Mouse (Mus musculus) myocyte (in vitro differentiated cells): ENCODE results near the gene Tcaf3. TPM values are rescaled to one million over a fixed set of nuclear protein-coding genes. Genes with fewer than 3 reads are reported as not detected.

Source experiments
- H3K27me3 ChIP-seq: one replicate; pipeline ENCODE4 v1.6.1; 2011; ENCODE audit not compliant: control insufficient read depth, insufficient read depth, insufficient read length
- H3K36me3 ChIP-seq: one replicate; pipeline ENCODE4 v1.6.1; 2011; ENCODE audit not compliant: control insufficient read depth, insufficient read depth
- H3K4me2 ChIP-seq: one replicate; pipeline ENCODE4 v1.6.1; 2011; ENCODE audit warnings: low read depth, control low read depth
- H3K4me3 ChIP-seq: one replicate; pipeline ENCODE4 v1.5.1; 2011; ENCODE audit warnings: mild to moderate bottlenecking, control low read depth, moderate library complexity
- H3K79me2 ChIP-seq: one replicate; pipeline ENCODE4 v1.6.1; 2011; ENCODE audit not compliant: control insufficient read depth, insufficient read depth
- H3ac ChIP-seq: one replicate; pipeline ENCODE4 v1.6.1; 2011; ENCODE audit not compliant: control insufficient read depth, insufficient read length
- CEBPB ChIP-seq: IDR thresholded peaks from 2 replicates; pipeline ENCODE4 v1.6.1; 2011; ENCODE audit warnings: mild to moderate bottlenecking, moderate library complexity; ENCODE audit not compliant: poor library complexity, insufficient read depth, severe bottlenecking
- E2F4 ChIP-seq: IDR thresholded peaks from one replicate; pipeline ENCODE4 v1.6.1; 2011; ENCODE audit warnings: mild to moderate bottlenecking, control low read depth, moderate library complexity; ENCODE audit not compliant: insufficient read depth
- MAX ChIP-seq: IDR thresholded peaks from one replicate; pipeline ENCODE4 v1.6.1; 2011; ENCODE audit warnings: low read depth, mild to moderate bottlenecking, control low read depth
- MYOD1 ChIP-seq, 3 experiments: IDR thresholded peaks; one replicate each; pipeline ENCODE4 v1.6.1; 2011; ENCODE audit warnings: control low read depth in 2 of 3, low read depth in 2 of 3, mild to moderate bottlenecking in 2 of 3, moderate library complexity in 1 of 3; ENCODE audit not compliant: insufficient read length in 2 of 3, control insufficient read depth in 1 of 3
- MYOG ChIP-seq, 3 experiments: IDR thresholded peaks; one replicate each; pipeline ENCODE4 v1.6.1; 2011; ENCODE audit warnings: control low read depth in 2 of 3, low read depth in 2 of 3, mild to moderate bottlenecking in 2 of 3; ENCODE audit not compliant: insufficient read length in 2 of 3, control insufficient read depth in 1 of 3, insufficient read depth in 1 of 3
- POLR2A ChIP-seq: IDR thresholded peaks from one replicate; pipeline ENCODE4 v1.6.1; 2011; ENCODE audit warnings: low read depth, mild to moderate bottlenecking, control low read depth, moderate library complexity; ENCODE audit not compliant: insufficient read length
- POLR2AphosphoS2 ChIP-seq: IDR thresholded peaks from one replicate; pipeline ENCODE4 v1.6.1; 2011; ENCODE audit warnings: low read depth, control low read depth; ENCODE audit not compliant: insufficient read length
- REST ChIP-seq: IDR thresholded peaks from one replicate; pipeline ENCODE4 v1.6.1; 2011; ENCODE audit warnings: mild to moderate bottlenecking, control low read depth, moderate library complexity; ENCODE audit not compliant: insufficient read depth, insufficient read length
- SRF ChIP-seq: IDR thresholded peaks from one replicate; pipeline ENCODE4 v1.6.1; 2011; ENCODE audit warnings: low read depth; ENCODE audit not compliant: control insufficient read depth, insufficient read length
- TCF12 ChIP-seq: IDR thresholded peaks from one replicate; pipeline ENCODE4 v1.6.1; 2011; ENCODE audit warnings: mild to moderate bottlenecking, control low read depth; ENCODE audit not compliant: poor library complexity, insufficient read depth, severe bottlenecking
- TCF3 ChIP-seq: IDR thresholded peaks from one replicate; pipeline ENCODE4 v1.6.1; 2011; ENCODE audit warnings: low read depth, control low read depth; ENCODE audit not compliant: insufficient read length
- USF1 ChIP-seq: IDR thresholded peaks from one replicate; pipeline ENCODE4 v1.6.1; 2011; ENCODE audit warnings: low read depth, mild to moderate bottlenecking, control low read depth, moderate library complexity
- polyA plus RNA-seq: library from polyadenylated mRNA; unstranded; fragments of >200 nt; fragmentation: generic; extraction: Trizol; gene quantifications from one replicate; pipeline ENCODE4 v1.2.1, GENCODE M21; 2012; ENCODE audit warnings: missing spikeins

The Tcaf3 gene
- polyA plus RNA-seq, 1 experiment: not detected

DNA sequence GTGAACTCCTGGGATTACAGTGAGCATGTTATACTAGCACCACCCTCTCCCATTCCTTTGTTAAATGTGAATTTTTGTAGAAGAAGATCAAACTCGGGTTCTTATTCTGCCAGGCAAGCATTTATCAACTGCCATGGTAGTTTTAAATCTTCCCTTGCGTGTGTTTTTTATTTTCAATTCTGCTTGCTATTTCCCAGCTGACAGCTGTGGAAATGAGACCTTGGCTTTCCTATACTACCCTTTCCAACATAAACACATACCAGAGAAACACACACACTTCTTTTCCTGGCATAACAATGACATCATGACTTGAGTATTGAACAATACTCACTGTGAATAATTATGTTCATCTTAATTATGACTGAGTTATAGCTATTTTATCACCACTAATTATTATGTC, 35.2 kb downstream of the Tcaf3 start:
- H3K79me2 ChIP-seq: no peaks in the 10 kb centered on the region
- TF ChIP-seq TCF3: no peak
- no peak for TF ChIP-seq E2F4
- TF ChIP-seq USF1: no peak
- TF ChIP-seq MYOG (IDR thresholded peaks at IDR 0.05; ENCODE audit: control insufficient read depth in 1 of 3, insufficient read depth in 1 of 3, insufficient read length in 2 of 3, low read depth in 2 of 3): no peak
- TF ChIP-seq POLR2AphosphoS2: no peak
- no peak for TF ChIP-seq TCF12
- TF ChIP-seq MAX: no peak
- no peak for TF ChIP-seq MYOD1 (IDR thresholded peaks at IDR 0.05; ENCODE audit: control insufficient read depth in 1 of 3, insufficient read length in 2 of 3, low read depth in 2 of 3)
- TF ChIP-seq REST: no peak
- no peak for TF ChIP-seq POLR2A
- no peak for TF ChIP-seq CEBPB
- TF ChIP-seq SRF: no peak
- no peaks in the 10 kb centered on the region for H3K36me3 ChIP-seq
- H3K4me2 ChIP-seq: no peak overlapping the region
- H3K27me3 ChIP-seq: no peaks in the 10 kb centered on the region
- no peak overlapping the region for H3K4me3 ChIP-seq
- H3ac ChIP-seq: no peak overlapping the region

DNA sequence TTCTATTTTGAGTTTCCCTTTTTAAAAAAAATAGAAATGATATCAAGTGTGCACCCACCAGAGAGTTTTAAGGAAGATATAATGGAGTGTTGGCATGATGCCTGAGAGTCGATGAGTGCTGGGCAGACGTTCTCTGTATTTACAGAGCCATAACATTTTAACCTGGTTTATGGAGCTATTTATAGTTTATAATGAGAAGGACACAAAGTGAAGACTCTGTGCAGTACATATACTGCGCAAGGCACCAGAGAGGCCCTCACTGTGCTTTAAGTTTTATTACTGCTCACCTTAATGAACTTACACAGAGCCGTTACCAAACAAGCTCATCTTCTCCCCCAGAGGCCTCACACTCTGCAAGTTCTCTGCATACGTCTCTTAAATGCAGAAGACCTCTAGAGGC, 36.6 kb downstream of the Tcaf3 start:
- H3ac ChIP-seq: no peak overlapping the region
- no peaks in the 10 kb centered on the region for H3K79me2 ChIP-seq
- no peak overlapping the region for H3K4me3 ChIP-seq
- TF ChIP-seq TCF12 (no peak), REST (no peak), SRF (no peak), E2F4 (no peak), MAX (no peak), CEBPB (no peak), USF1 (no peak), MYOD1 (IDR thresholded peaks at IDR 0.05; ENCODE audit: control insufficient read depth in 1 of 3, insufficient read length in 2 of 3, low read depth in 2 of 3) (no peak), MYOG (IDR thresholded peaks at IDR 0.05; ENCODE audit: control insufficient read depth in 1 of 3, insufficient read depth in 1 of 3, insufficient read length in 2 of 3, low read depth in 2 of 3) (no peak), POLR2AphosphoS2 (no peak), POLR2A (no peak), TCF3 (no peak)
- H3K4me2 ChIP-seq: no peak overlapping the region
- no peaks in the 10 kb centered on the region for H3K36me3 ChIP-seq
- no peaks in the 10 kb centered on the region for H3K27me3 ChIP-seq

DNA sequence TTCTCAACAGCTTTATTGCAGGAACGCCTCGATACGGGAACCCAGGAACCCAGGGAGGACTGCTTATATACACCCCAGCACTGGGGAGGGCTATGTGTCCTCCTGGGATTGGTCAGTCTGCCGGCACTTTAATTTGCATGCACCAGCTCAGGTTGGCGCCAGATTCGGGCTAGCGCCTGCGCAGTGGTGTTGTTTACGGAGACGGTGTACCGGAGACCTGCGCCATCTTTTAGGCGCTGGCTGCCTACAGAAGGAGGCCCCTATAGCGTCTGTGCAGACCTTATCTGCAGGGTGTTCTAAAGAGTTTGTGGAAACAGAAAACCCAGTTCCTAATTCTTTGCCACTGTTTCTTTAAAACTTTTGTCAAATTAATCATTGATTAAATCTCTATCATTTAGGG, 38.9 kb downstream of the Tcaf3 start:
- no peaks in the 10 kb centered on the region for H3K79me2 ChIP-seq
- H3K4me3 ChIP-seq: no peak overlapping the region
- H3K36me3 ChIP-seq: no peaks in the 10 kb centered on the region
- H3ac ChIP-seq: no peak overlapping the region
- H3K4me2 ChIP-seq: no peak overlapping the region
- TF ChIP-seq TCF3: no peak
- no peak for TF ChIP-seq MYOD1 (IDR thresholded peaks at IDR 0.05; ENCODE audit: control insufficient read depth in 1 of 3, insufficient read length in 2 of 3, low read depth in 2 of 3)
- TF ChIP-seq POLR2A: no peak
- TF ChIP-seq USF1: no peak
- no peak for TF ChIP-seq MAX
- no peak for TF ChIP-seq REST
- no peak for TF ChIP-seq SRF
- no peak for TF ChIP-seq TCF12
- no peak for TF ChIP-seq POLR2AphosphoS2
- no peak for TF ChIP-seq MYOG (IDR thresholded peaks at IDR 0.05; ENCODE audit: control insufficient read depth in 1 of 3, insufficient read depth in 1 of 3, insufficient read length in 2 of 3, low read depth in 2 of 3)
- TF ChIP-seq CEBPB: no peak
- TF ChIP-seq E2F4: no peak
- H3K27me3 ChIP-seq: no peaks in the 10 kb centered on the region

DNA sequence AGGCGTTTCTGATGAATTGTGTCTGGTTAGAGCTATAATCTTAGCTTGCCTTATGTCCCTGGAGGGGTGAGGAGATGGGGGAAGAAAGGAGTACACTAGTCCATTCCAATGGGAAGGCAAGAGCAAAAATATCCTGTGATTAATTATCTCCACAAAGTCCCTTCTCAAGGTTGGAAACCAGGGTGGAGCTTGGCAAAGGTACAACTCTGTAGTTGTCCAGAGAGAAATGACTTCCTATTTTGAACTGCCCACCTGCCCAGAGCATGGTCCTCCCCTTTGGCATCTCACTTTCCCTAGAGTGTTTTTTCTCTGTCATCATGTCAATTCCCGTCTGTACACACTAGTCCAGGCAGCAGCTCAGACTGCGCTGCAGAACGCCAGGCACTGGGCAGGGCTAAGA, 50.0 kb downstream of the Tcaf3 start, which contains the start of gene Olfr455:
Olfr455 (minus strand) TSS at position 127 of the 400 bp plus-strand sequence.
- H3K79me2 ChIP-seq: no peaks in the 10 kb centered on the region
- TF ChIP-seq POLR2A: no peak
- no peak for TF ChIP-seq SRF
- TF ChIP-seq MAX: no peak
- no peak for TF ChIP-seq CEBPB
- TF ChIP-seq TCF12: no peak
- TF ChIP-seq TCF3: no peak
- TF ChIP-seq MYOD1 (IDR thresholded peaks at IDR 0.05; ENCODE audit: control insufficient read depth in 1 of 3, insufficient read length in 2 of 3, low read depth in 2 of 3): no peak
- no peak for TF ChIP-seq POLR2AphosphoS2
- no peak for TF ChIP-seq USF1
- no peak for TF ChIP-seq MYOG (IDR thresholded peaks at IDR 0.05; ENCODE audit: control insufficient read depth in 1 of 3, insufficient read depth in 1 of 3, insufficient read length in 2 of 3, low read depth in 2 of 3)
- no peak for TF ChIP-seq E2F4
- no peak for TF ChIP-seq REST

DNA sequence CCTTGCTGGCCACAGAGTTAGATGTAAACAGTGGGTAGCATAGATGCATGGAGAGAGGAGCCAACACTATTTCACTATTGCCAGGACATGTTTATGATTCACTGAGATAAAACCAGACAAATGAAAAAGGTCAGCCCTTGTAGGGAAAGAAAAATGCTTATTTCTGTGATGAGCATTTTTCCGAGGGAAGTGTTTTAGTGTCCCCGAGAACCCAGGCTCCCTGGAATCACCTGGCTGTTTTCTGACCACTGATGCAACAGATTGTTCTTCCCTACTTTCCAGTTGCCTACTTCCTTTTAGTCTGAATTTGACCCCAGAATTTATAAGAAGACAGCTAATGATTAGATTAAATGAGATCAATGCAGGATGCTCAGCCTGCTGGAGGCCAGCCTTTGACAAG, 51.3 kb downstream of the Tcaf3 start:
- no peak overlapping the region for H3K4me3 ChIP-seq
- H3K79me2 ChIP-seq: no peaks in the 10 kb centered on the region
- H3K4me2 ChIP-seq: no peak overlapping the region
- no peaks in the 10 kb centered on the region for H3K27me3 ChIP-seq
- H3ac ChIP-seq: no peak overlapping the region
- no peak for TF ChIP-seq SRF
- no peak for TF ChIP-seq TCF3
- no peak for TF ChIP-seq POLR2AphosphoS2
- TF ChIP-seq MAX: no peak
- no peak for TF ChIP-seq MYOG (IDR thresholded peaks at IDR 0.05; ENCODE audit: control insufficient read depth in 1 of 3, insufficient read depth in 1 of 3, insufficient read length in 2 of 3, low read depth in 2 of 3)
- no peak for TF ChIP-seq REST
- no peak for TF ChIP-seq CEBPB
- TF ChIP-seq POLR2A: no peak
- no peak for TF ChIP-seq TCF12
- no peak for TF ChIP-seq MYOD1 (IDR thresholded peaks at IDR 0.05; ENCODE audit: control insufficient read depth in 1 of 3, insufficient read length in 2 of 3, low read depth in 2 of 3)
- TF ChIP-seq E2F4: no peak
- TF ChIP-seq USF1: no peak
- H3K36me3 ChIP-seq: no peaks in the 10 kb centered on the region

More for the DNA sequence above, 50.0 kb downstream of the Tcaf3 start, which contains the start of gene Olfr455:
- H3K36me3 ChIP-seq: no peaks in the 10 kb centered on the region
- no peak within 1 kb of the TSS for H3ac ChIP-seq
- H3K27me3 ChIP-seq: no peaks in the 10 kb centered on the region
- no peak within 1 kb of the TSS for H3K4me2 ChIP-seq
- no peak within 1 kb of the TSS for H3K4me3 ChIP-seq
